Mouse (Mus musculus) lung, postnatal 14 days (tissue): ENCODE data around the gene Alpk3.

Experiments used
- DNase-seq: peaks from one replicate; pipeline ENCODE4 v3.0.0; 2021

The Alpk3 gene

DNA sequence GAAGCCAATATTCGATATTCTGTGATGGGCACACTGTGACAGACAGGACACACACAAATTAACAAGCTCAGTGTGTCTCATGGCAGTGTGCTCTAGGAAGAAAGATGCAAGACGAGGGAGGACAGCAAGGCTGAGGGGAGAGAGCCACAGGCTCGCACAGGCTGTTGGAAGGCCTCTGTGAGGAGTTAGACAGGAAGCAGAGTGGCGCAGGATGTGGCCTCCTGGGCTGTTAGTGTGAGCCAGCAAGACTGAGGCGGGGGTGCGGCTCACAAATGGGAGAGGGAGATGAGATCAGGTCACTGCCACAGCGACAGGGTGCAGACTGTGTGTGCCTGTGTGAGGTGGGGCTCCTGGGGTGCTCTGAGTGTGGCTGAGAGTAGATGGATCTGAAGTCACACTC, 17.9 kb downstream of the Alpk3 start:
- DNase-seq: no peak

GRCm38 (mm10) chr7:81075732-81076131, 18.3 kb downstream of the Alpk3 start:
- DNase-seq: no peak

- no peak for DNase-seq
These were observed 19.6 kb downstream of the Alpk3 start for GRCm38 (mm10) chr7:81077009-81077408.

GRCm38 (mm10) chr7:81078740-81079139, 21.3 kb downstream of the Alpk3 start:
- no peak for DNase-seq

GRCm38 (mm10) chr7:81093420-81093965, 36.1 kb downstream of the Alpk3 start:
- DNase-seq: no peak

GRCm38 (mm10) chr7:81094104-81094757, 36.8 kb downstream of the Alpk3 start:
- no peak for DNase-seq

DNA sequence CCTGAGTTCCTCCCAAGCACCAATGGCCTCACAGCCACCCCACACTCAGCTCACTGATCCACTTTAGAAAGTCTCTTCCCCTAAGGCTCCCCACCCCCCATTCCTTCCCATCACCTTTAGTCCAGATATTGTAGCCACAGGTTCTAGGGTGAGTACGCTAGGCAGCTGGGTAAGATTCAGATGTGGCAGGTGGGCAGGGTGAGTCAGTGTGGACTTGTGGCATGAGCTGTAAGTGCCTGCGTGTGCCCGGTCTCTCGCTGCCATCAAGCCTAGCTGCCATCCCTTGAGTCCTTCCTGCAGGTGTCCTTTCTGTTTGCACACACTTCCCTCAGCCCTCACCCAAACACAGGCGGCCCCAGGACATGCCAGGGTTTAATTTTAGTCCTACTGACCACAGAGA, 42.9 kb downstream of the Alpk3 start:
- DNase-seq: no peak

GRCm38 (mm10) chr7:81102854-81103253, 45.5 kb downstream of the Alpk3 start:
- no peak for DNase-seq

DNA sequence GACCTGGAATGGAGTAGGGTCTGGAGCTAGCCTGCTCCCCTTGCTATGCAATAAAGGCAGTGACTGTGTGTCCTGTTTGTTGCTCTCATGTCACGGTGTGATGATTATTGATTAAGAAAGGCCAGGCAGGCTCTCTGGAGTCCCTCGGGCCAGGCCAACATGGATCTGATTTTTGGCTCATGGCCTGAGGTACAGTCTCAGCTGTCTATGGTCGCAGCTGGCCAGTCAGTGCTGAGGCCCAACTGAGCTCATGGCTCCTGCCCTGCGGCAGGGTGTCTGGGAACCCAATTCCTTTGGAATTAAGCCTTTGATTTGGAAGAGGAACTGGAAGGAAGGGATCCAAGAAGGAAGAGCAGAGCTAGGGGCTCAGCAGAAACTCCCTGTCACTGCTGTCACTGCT, 48.1 kb downstream of the Alpk3 start:
- DNase-seq: no peak

GRCm38 (mm10) chr7:81108226-81108625, 50.8 kb downstream of the Alpk3 start:
- no peak for DNase-seq

DNA sequence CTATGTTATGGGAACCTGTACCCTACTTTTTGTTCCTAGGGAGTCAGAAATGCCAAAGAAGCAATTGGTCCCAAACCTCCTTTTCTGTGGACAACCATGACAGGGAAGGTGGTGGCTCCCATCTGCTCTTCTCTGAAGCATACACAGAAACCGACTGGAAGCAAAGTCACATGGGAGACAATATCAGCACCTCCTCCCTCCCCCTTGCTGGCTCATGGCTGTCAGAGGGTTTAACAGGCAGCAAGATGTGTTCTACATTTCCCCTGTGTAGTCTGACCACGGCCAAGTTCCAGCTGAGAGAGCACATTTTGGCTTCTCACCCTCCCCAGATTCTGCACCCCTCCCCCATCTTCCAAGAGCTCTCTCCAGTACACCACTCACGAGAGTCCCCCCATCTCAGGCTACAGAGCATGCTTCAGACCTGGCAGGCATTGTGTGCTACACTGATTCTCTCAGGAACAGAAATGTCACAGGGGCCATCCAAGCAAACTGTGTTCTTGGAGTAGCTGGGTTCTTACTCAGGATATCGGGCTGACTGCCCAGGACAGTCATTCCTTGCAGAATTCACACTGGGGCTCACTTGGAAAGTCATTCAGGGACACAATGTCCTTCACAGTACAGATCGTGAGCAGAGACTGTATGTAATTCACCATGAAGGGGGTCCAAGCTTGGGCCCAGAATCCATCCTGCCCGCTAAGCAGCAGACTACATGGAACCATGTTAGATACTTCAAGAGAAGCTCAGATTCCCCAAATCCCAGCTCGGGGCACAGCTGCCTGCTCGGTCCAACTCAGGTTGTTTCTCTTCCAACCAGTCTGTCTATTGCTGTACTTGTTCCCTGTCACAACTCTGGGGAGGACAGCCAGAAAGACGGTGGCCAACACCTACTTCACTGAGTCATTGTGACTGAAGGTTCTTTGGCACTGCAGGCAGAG, 52.6 kb downstream of the Alpk3 start:
- DNase-seq: peak; percentile 75

DNA sequence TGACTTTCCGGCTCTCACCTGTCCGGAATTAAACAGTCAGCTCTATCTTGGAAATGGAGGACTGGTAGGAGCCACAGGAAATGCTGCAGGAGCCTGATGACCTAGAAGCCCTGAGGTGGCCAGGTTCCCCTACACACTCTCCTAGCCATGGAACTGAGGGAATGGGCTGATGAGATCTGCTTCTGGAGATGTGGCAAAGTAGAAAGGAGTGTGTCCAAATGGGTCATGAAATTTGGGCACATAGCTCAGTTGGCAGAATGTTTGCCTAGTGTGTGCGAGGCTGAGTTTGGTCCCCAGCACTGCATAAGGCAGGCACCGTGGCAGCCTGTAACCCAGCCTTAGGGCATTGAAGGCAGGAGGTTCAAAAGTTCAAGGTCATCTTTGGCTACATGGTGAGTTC, 53.4 kb downstream of the Alpk3 start:
- no peak for DNase-seq

GRCm38 (mm10) chr7:81111729-81112128, 54.3 kb downstream of the Alpk3 start:
- DNase-seq: no peak

DNA sequence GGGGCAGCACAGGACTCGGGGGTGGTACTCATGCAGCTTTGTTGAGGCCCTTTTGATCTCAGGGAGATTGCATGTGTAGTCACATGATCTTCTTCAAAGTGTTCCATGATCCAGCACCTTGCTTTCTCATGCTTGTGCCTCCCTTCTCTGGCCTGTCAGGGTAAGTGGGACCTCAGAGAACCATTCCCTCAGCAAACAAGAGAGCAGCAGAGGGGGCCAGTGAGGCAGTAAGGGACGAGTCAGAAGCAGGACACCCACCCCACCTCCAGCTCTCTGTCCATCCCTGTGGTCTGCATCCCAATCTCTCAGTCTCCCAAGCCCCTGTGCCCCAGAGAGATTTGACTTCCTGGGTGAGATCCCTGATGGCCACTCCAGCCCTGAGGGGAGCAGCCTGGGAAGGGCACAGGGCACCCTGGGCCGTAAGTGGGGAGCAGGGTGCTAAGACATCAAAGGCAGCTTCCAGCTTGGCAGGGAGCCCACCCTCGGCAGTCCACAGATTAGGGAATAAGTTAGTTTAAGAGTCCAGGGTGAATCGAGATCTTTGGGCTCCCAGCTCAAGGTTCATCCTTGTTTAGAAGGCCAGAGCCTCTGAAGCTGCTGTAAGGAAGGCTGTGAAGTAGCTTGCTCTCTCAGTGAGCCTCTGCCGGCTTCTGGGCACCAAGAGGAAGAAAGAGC, 55.4 kb downstream of the Alpk3 start:
- DNase-seq: peak; percentile 51

DNA sequence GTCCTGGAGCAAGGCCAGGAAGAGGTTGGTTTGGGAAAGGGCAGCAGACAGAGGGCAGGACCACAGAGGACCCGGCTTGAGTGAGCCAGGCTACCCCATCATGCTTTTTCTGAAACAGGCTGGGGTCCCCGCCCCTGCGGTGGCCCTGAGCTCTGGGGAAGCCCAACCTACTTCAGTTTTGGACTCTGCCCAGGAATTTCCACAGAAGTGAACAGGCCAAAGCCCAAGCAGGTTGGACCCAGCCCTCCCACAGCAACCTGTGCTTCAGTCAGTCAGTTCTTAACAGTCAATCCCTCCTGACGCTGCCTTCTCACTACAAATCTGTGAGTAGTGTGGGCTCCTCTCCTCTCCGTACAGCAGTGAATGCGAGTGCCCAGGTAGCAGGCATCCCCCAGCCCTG, 57.2 kb downstream of the Alpk3 start, which contains the start of gene Slc28a1:
TSS of gene Slc28a1 (plus strand) at position 245 of the 400 bp plus-strand sequence.
- DNase-seq: no peak

GRCm38 (mm10) chr7:81121099-81121498, 63.7 kb downstream of the Alpk3 start:
- DNase-seq: no peak

DNA sequence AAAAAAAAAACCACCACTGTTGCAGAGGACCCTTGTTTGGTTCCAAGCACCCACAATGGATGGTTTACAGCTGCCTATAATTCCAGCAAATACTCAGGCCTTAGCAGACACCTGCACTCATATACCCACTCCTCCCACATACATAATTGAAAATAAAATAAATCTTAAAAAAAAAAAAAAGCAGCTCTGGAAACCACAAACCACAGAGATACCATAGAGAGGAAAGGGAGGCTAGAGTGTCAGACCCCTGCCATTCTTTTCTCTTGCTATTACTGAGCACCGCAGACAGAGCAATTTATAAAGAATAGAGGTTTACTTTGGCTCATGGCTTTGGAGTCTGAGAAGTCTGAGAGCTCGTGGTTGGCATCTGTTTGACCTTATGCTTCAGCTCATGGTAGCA, 65.4 kb downstream of the Alpk3 start:
- DNase-seq: no peak

- no peak for DNase-seq
These were observed 66.2 kb downstream of the Alpk3 start for GRCm38 (mm10) chr7:81123553-81123952.

- DNase-seq: no peak
These were observed 67.4 kb downstream of the Alpk3 start for GRCm38 (mm10) chr7:81124773-81125172.

DNA sequence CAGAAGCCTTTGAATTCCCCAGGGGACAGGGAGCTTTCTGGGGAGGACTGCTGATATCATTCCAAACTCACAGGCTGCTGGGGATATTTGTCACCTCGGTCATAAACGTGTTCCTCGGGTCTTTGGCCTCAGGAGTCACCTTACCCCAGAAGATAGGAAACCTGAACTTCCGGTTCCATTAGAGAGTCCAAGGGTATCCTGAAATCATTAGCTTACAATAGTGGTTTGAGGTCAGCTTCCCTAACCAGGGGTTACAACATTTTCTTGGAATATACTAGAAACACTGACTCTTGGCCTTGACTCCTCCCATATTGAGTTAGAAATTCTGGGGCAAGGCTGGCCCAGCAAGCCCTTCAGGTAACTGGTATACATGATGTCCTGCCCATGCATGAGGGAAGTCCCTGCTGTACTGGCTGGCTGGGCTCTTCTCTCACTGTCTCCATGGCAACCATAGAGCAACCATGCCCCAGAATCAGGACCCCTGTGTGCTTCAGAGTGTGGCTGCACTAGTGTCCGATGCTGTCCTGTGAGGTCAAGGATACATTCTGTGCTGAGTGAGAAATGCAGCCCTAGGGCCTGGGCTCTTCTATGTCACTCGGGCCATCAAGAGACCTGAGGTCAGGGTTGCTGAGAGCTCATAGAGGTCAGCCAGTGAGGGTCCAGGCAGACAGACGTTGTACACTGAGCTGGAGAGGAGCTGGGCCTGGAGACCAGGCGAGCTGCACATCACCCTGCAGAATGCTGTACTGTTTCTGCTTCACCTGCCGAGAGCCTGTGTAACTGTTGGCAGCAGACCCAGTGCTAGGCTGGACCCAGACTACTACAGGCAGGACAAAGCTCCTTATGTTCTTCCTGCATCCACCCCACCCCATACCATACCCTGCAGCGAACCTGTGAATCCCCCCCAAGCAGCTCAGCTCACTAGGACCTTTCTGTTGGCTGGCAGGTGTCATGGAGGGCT, 68.1 kb downstream of the Alpk3 start:
- DNase-seq: no peak

GRCm38 (mm10) chr7:81131864-81132263, 74.5 kb downstream of the Alpk3 start:
- peak; percentile 33 for DNase-seq

- peak; percentile 48 for DNase-seq
These were observed 75.5 kb downstream of the Alpk3 start for GRCm38 (mm10) chr7:81132851-81133279.
